ENCODE assay signal across 7 mouse cellular contexts in the genomic region with DNA sequence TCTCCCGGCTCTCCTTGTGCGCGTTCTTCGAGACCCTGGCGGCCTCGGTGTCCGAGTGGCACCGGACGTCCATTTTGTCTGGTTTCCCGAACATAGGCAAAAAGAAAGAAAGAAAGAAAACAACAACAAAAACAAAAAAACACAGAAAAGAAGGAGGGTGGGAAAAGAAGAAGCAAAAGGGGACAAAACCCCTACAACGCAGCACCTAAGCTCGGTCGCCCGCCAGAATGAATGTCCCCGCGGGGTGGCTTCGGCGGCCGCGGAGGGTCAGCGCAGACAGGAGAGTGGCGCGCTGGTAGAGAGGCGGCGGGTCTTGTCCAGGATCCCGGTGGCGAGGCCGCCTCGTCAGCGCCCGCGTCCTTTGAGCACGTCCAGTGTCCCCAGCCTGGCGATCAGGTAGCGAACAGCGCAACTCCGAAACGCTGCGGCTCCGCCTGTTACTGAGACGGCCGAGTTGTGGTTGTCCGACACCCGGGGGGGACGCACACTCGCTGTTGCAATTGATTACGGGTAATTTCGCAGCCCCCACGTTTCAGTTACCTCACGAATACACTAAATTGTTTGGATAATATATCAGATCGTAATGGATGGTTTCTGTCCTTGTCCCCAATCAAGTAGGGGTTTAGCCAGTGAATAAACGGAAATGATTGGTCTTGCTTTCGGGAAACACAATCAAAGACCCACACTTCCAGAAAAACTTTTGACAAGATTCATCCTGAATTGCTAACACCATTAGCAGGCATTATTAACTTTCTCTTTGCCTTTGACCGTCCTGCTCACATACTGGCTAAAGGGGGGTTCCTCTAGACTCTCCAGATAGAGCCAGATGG. TPM values are rescaled to one million over a fixed set of nuclear protein-coding genes. Genes with fewer than 3 reads are reported as not detected.
DNase-seq lines count a peak whose midpoint lies in the region; ATAC-seq and TF ChIP-seq lines count a peak whose summit lies in the region.

TSS of gene Vax1 (minus strand) at position 121 of the 830 bp plus-strand sequence.

- H3K4me1 ChIP-seq in lung, postnatal 0 days (ENCODE audit: insufficient read depth, low read depth, low read length): 0 out of 2 replicates have a peak, but pooled peaks cover 6% of the 10 kb centered on the region
- peaks cover 12% of the 10 kb centered on the region for H3K4me1 ChIP-seq in lung, adult 2 months (ENCODE audit: control insufficient read depth, insufficient read depth, low read length)
- H3K4me1 ChIP-seq in forebrain, embryonic 12.5 days: peaks cover 58% of the 10 kb centered on the region
- H3K4me1 ChIP-seq in limb, embryonic 11.5 days (ENCODE audit: control insufficient read depth, insufficient read depth, low read length): peaks cover 9% of the 10 kb centered on the region; the same call in 1 of the 2 replicates
- peaks cover 17% of the 10 kb centered on the region; the same call in 1 of the 2 replicates for H3K4me1 ChIP-seq in stomach, embryonic 14.5 days (ENCODE audit: control insufficient read depth, insufficient read depth, low read length)

- ATAC-seq in lung, postnatal 0 days: no peak
- ATAC-seq in forebrain, embryonic 12.5 days (ENCODE audit: low FRiP score): no peak; the same call in 1 of the 2 replicates
- ATAC-seq in limb, embryonic 11.5 days (ENCODE audit: insufficient number of reproducible peaks, low FRiP score, low TSS enrichment, low read depth): no peak
- ATAC-seq in stomach, embryonic 14.5 days (ENCODE audit: insufficient number of reproducible peaks, insufficient read depth, low FRiP score, low read depth): no peak
- ATAC-seq in monocyte, adult 5-6 weeks (replicated peaks; ENCODE audit: insufficient number of reproducible peaks, low FRiP score, low TSS enrichment, poor library complexity, severe bottlenecking): no peak

- TF ChIP-seq POLR2A in lung, adult 2 months (IDR thresholded peaks at IDR 0.05; ENCODE audit: borderline replicate concordance, extremely low read depth, low read depth, low read length): no peak

- H3K9me3 ChIP-seq in lung, postnatal 0 days (ENCODE audit: low read length): no peaks in the 10 kb centered on the region
- no peaks in the 10 kb centered on the region for H3K9me3 ChIP-seq in forebrain, embryonic 12.5 days
- H3K9me3 ChIP-seq in limb, embryonic 11.5 days (ENCODE audit: control insufficient read depth, low read length): no peaks in the 10 kb centered on the region
- no peaks in the 10 kb centered on the region for H3K9me3 ChIP-seq in stomach, embryonic 14.5 days (ENCODE audit: control insufficient read depth, low read depth, low read length)

- H3K4me2 ChIP-seq in lung, postnatal 0 days (replicated peaks; ENCODE audit: low read depth, low read length): peak within 1 kb of the TSS; percentile 54
- H3K4me2 ChIP-seq in forebrain, embryonic 12.5 days: peak within 1 kb of the TSS; percentile 74
- peak within 1 kb of the TSS; percentile 43 for H3K4me2 ChIP-seq in limb, embryonic 11.5 days (ENCODE audit: low read depth, severe bottlenecking)
- H3K4me2 ChIP-seq in stomach, embryonic 14.5 days (replicated peaks; ENCODE audit: low read depth, low read length): peak within 1 kb of the TSS; percentile 25

- H3K27me3 ChIP-seq in lung, postnatal 0 days (replicated peaks; ENCODE audit: insufficient read depth, low read length): peaks cover 91% of the 10 kb centered on the region
- H3K27me3 ChIP-seq in forebrain, embryonic 12.5 days: peaks cover 96% of the 10 kb centered on the region
- peaks cover 85% of the 10 kb centered on the region for H3K27me3 ChIP-seq in limb, embryonic 11.5 days (ENCODE audit: control insufficient read depth, insufficient read depth, low read length)
- H3K27me3 ChIP-seq in stomach, embryonic 14.5 days (ENCODE audit: control insufficient read depth, insufficient read depth, low read length): peaks cover 80% of the 10 kb centered on the region

- H3K36me3 ChIP-seq in lung, postnatal 0 days (ENCODE audit: insufficient read depth, low read length): no peaks in the 10 kb centered on the region
- no peaks in the 10 kb centered on the region for H3K36me3 ChIP-seq in forebrain, embryonic 12.5 days (replicated peaks)
- no peaks in the 10 kb centered on the region for H3K36me3 ChIP-seq in limb, embryonic 11.5 days (ENCODE audit: control insufficient read depth, insufficient read depth, low read length)
- H3K36me3 ChIP-seq in stomach, embryonic 14.5 days (ENCODE audit: control insufficient read depth, insufficient read depth, low read length): no peaks in the 10 kb centered on the region

- peak within 1 kb of the TSS; percentile 33 for H3K4me3 ChIP-seq in lung, postnatal 0 days (ENCODE audit: low read depth, low read length)
- H3K4me3 ChIP-seq in lung, adult 2 months (replicated peaks; ENCODE audit: extremely low read depth, low read depth, low read length): no peak within 1 kb of the TSS
- H3K4me3 ChIP-seq in forebrain, embryonic 12.5 days (replicated peaks): peak within 1 kb of the TSS; percentile 61
- peak within 1 kb of the TSS; percentile 26 for H3K4me3 ChIP-seq in limb, embryonic 11.5 days (ENCODE audit: low read depth, low read length)
- peak within 1 kb of the TSS; percentile 19 for H3K4me3 ChIP-seq in stomach, embryonic 14.5 days (ENCODE audit: low read depth, low read length)

- H3K9ac ChIP-seq in lung, postnatal 0 days (replicated peaks; ENCODE audit: low read depth): no peak within 1 kb of the TSS
- peak within 1 kb of the TSS; percentile 85 for H3K9ac ChIP-seq in forebrain, embryonic 12.5 days
- no peak within 1 kb of the TSS for H3K9ac ChIP-seq in limb, embryonic 11.5 days (ENCODE audit: low read length)
- H3K9ac ChIP-seq in stomach, embryonic 14.5 days (replicated peaks; ENCODE audit: low read depth, low read length): no peak within 1 kb of the TSS

- DNase-seq in lung, postnatal 0 days (ENCODE audit: low spot score): no peak
- no peak for DNase-seq in lung, adult 2 months
- peak; percentile 72 for DNase-seq in limb, embryonic 11.5 days (ENCODE audit: low spot score)
- no peak for DNase-seq in thymus, postnatal 10 days (ENCODE audit: low spot score in 2 of 2)

- H3K27ac ChIP-seq in lung, postnatal 0 days (ENCODE audit: low read length): no peak within 1 kb of the TSS
- H3K27ac ChIP-seq in forebrain, embryonic 12.5 days: peak within 1 kb of the TSS; percentile 88
- no peak within 1 kb of the TSS for H3K27ac ChIP-seq in limb, embryonic 11.5 days (replicated peaks; ENCODE audit: low read depth, low read length)
- no peak within 1 kb of the TSS for H3K27ac ChIP-seq in stomach, embryonic 14.5 days (ENCODE audit: low read length)

- WGBS in lung, postnatal 0 days: 1% methylated on average over 54 of the region's 54 CpGs
- WGBS in lung, adult 2 months: 2% methylated on average over 54 of the region's 54 CpGs
- WGBS in forebrain, embryonic 12.5 days: under 1% methylated on average over 54 of the region's 54 CpGs
- WGBS in limb, embryonic 11.5 days: under 1% methylated on average over 54 of the region's 54 CpGs
- WGBS in stomach, embryonic 14.5 days: under 1% methylated on average over 54 of the region's 54 CpGs

- TF ChIP-seq CTCF in lung, postnatal 0 days (IDR thresholded peaks at IDR 0.05): no peak
- no peak for TF ChIP-seq CTCF in lung, adult 2 months (IDR thresholded peaks at IDR 0.05; ENCODE audit: insufficient read depth, low read length)

- no peak for TF ChIP-seq EP300 in lung, postnatal 0 days (IDR thresholded peaks at IDR 0.05)

RNA-seq across cellular contexts. Expression of gene Vax1, which starts in this region (rescaled TPM):
- polyA plus RNA-seq in lung, postnatal 0 days (2015; fragmentation: Nextera tagmentation; extraction: Ambion mirVana): not detected in 2 replicates
- not detected in 2 replicates for polyA plus RNA-seq in lung, adult 2 months (2012; rRNA removed)
- polyA plus RNA-seq in forebrain, embryonic 12.5 days (2016; fragmentation: Nextera tagmentation; extraction: Ambion mirVana): 4.2 and 6.8 TPM in 2 replicates
- polyA plus RNA-seq in limb, embryonic 11.5 days (2014; fragmentation: Nextera tagmentation; extraction: Ambion mirVana): not detected in 2 replicates
- not detected in 2 replicates for polyA plus RNA-seq in stomach, embryonic 14.5 days (2014; fragmentation: Nextera tagmentation; extraction: Ambion mirVana)
- total RNA-seq in monocyte, adult 5-6 weeks (2017): not detected in 3 replicates

Comparison
In these comparisons a context has a peak if more than half of its experiments do, and no peak if none do; other contexts are left out.
1. Peak in DNase-seq, H3K4me3 ChIP-seq and H3K4me2 ChIP-seq in limb, embryonic 11.5 days; RNA of the gene not detected or under 1 TPM.